Mouse (Mus musculus) erythroblast, embryonic 14.5 days (primary cell): ENCODE measurements at regions not wholly inside any gene's neighbourhood (a gene's known extent, or its start where the extent isn't known, plus 50 kb on each side); places are given as distances from the start of the nearest gene placed in this dataset.

Source experiments
- H3K27me3 ChIP-seq: 2 replicates; pipeline ENCODE4 v1.6.1; 2012; ENCODE audit warnings: inconsistent platforms; ENCODE audit not compliant: control insufficient read depth
- H3K36me3 ChIP-seq: 2 replicates; pipeline ENCODE4 v1.6.1; 2012; ENCODE audit warnings: mild to moderate bottlenecking, inconsistent platforms; ENCODE audit not compliant: control insufficient read depth
- H3K4me1 ChIP-seq: 2 replicates; pipeline ENCODE4 v1.6.1; 2012; ENCODE audit warnings: inconsistent platforms; ENCODE audit not compliant: control insufficient read depth
- H3K4me3 ChIP-seq: replicated peaks from 2 replicates; pipeline ENCODE3; 2012; ENCODE audit warnings: moderate library complexity, mild to moderate bottlenecking, inconsistent platforms
- H3K9me3 ChIP-seq: 2 replicates; pipeline ENCODE4 v1.6.1; 2012; ENCODE audit warnings: low read length, inconsistent platforms, mixed read lengths; ENCODE audit not compliant: control insufficient read depth
- GATA1 ChIP-seq: IDR thresholded peaks from 2 replicates; pipeline ENCODE4 v1.6.1; 2012; ENCODE audit warnings: low read length, inconsistent platforms, mixed read lengths
- TAL1 ChIP-seq: IDR thresholded peaks from 3 replicates; pipeline ENCODE4 v1.6.1; 2012; ENCODE audit warnings: low read length, inconsistent platforms, mixed read lengths

DNA sequence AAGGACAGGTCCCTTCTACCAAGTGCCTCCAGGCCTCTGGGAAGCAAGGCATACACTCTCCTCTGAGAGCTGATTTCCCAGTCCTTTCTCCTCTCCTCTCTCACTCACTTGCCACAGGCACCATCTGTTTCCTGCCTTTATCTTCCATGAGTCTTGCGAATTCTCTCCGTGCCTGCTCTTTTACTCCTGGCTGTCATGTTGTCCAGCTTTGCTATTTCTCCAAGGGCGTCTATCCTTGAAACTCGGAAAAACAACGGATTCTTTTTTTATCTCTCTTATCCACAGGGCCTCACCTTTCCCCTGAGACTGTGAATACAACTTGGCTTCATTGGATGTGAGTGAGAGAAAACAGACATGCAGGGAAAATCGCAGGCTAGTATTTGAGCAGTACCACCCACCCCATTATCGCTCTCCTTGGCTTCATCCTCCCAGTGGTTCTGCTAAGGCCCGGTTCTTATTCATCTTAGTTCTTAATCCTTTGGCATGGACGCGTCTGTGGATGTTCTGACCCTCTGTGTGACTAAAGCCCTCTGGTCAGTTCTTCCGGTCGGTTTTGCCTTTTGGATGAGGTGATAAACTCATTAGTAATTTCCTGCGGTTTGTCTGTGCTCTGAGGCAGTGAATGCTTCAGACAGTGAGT is 159.4 kb downstream of the Rap2a start:
- no peaks in the 10 kb centered on the region for H3K27me3 ChIP-seq
- H3K36me3 ChIP-seq: no peaks in the 10 kb centered on the region
- no peaks in the 10 kb centered on the region for H3K4me1 ChIP-seq
- TF ChIP-seq GATA1: no peak
- TF ChIP-seq TAL1: no peak
- H3K4me3 ChIP-seq: no peak overlapping the region
- H3K9me3 ChIP-seq: 0 out of 2 replicates have a peak, but pooled peaks cover 1% of the 10 kb centered on the region

DNA sequence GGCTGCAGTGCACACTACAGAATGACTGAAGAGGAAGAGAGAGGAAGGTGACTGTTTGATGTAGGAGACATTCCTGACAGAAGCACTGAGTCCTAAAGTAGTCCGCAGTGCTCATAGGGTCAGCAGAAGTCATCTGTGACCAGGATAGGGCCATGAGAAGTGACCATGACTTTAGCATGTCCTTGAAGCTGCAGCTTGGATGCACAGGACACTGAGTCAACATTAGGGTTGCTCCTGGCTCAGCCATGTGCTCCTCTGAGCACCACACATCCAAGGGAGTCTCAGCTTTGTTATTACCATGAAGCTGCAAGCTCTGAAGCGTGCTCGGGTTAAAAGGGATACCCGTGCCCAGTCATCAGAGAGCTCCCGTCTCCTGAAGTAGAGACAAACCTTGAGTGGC is 164.3 kb downstream of the Rap2a start:
- H3K9me3 ChIP-seq: 0 out of 2 replicates have a peak, but pooled peaks cover 2% of the 10 kb centered on the region
- H3K4me3 ChIP-seq: no peak overlapping the region
- H3K4me1 ChIP-seq: no peaks in the 10 kb centered on the region
- TF ChIP-seq TAL1: no peak
- no peak for TF ChIP-seq GATA1
- H3K27me3 ChIP-seq: no peaks in the 10 kb centered on the region
- no peaks in the 10 kb centered on the region for H3K36me3 ChIP-seq

DNA sequence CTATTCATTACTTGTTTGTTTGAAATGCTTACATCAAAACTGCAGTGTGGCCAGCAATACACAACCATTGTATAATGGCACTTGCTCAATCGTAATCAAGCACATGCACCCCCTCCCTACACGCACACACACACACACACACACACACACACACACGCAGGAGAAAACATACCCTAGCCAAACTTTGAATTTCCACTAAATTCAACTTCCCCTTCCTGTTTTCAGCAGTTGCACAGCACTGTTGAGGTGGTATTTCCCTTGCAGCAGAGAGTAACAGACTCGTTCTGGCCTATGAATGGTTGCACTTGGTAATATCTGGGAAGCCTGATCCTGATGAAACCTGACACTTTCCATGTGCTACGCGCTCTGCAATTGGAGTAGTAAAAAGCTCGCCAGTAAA is 173.8 kb downstream of the Rap2a start:
- Histone ChIP-seq H3K4me1 (no peaks in the 10 kb centered on the region), H3K27me3 (no peaks in the 10 kb centered on the region), H3K36me3 (no peaks in the 10 kb centered on the region), H3K9me3 (peaks cover 2% of the 10 kb centered on the region; the same call in 1 of the 2 replicates), H3K4me3 (no peak overlapping the region)
- no peak for TF ChIP-seq TAL1
- TF ChIP-seq GATA1: no peak

DNA sequence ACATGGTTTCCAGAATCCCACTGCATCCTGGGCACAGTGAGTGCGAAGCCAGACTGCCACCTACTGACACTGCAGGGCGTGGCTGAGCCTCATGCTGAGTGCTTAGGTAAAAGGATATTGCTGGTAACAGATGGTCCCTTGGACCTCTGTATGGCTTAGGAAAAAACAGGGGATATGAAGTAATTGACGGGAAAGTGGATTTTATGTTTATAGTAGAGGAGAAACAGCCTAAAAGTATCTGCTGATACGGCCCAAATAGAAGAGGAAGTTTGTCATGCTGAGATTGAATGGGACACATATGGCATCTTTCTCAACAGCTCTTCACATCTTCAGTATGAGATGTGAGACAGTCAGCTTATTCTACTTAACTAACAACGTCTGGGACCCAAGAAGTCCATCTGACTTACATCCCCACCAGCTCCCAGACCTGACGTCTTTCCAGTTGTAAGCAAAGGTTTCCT is 182.1 kb downstream of the Rap2a start:
- Histone ChIP-seq H3K27me3 (no peaks in the 10 kb centered on the region), H3K4me3 (no peak overlapping the region), H3K9me3 (no peaks in the 10 kb centered on the region), H3K4me1 (no peaks in the 10 kb centered on the region), H3K36me3 (no peaks in the 10 kb centered on the region)
- TF ChIP-seq GATA1 (no peak), TAL1 (no peak)

DNA sequence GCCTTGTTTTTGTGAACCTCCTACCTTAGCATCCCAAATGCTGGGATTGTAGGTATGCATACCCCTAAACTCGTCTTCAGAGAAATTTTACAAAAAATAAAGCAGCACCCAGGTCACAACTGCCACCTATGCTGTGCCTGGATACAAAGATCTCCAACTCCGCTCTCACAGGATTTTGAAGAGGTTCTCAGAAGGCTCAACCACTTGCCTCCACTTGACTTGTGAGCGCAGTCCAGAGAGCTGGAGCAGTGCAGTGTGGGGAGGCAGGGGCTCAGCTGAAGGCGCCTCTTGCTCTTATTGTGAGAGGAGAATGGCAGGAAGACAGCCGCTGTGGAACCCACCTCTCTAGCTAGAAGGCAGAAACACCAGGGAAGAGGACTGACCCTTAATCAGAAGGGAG is 182.9 kb downstream of the Rap2a start:
- Histone ChIP-seq H3K9me3 (no peaks in the 10 kb centered on the region), H3K4me3 (no peak overlapping the region), H3K27me3 (no peaks in the 10 kb centered on the region), H3K4me1 (no peaks in the 10 kb centered on the region), H3K36me3 (no peaks in the 10 kb centered on the region)
- TF ChIP-seq GATA1: no peak
- TF ChIP-seq TAL1: no peak

DNA sequence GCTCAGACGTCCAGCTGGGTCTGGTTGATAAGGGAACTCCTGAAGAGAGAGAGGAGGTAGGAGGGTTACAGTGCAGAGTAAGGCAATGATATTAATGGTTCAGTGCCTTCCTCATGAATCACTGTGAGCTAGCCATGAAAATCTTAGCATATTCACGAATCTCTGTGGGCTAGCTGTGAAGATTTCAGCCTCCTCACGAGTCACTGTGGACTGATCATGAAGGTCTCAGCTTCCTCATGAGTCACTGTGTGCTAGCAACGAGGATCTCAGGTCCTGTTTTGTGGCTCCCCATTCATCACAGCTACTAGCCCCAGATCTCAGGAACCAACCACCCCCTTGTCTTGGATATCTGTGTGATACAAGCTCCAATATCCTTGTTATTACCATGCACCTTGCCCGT is 191.4 kb downstream of the Rap2a start:
- TF ChIP-seq TAL1 (no peak), GATA1 (no peak)
- Histone ChIP-seq H3K9me3 (no peaks in the 10 kb centered on the region), H3K27me3 (no peaks in the 10 kb centered on the region), H3K4me3 (no peak overlapping the region), H3K4me1 (no peaks in the 10 kb centered on the region), H3K36me3 (no peaks in the 10 kb centered on the region)

DNA sequence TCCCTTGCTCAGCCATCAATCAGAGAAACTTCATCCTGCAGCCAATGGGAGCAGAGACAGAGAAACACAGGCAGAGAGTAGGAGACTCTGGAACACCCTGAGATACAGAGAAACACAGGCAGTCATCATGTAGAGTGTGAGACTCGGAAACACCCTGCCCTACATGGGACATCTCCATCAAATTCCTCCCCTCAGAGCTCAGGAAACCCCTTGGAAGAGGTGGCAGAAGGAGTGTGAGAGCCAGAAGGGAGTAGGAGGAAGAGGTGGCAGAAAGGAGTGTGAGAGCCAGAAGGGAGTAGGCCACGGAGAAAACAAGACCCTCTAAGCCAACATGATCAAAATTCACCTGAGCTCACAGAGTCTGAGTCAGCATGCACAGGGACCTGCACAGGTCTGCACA is 197.5 kb downstream of the Rap2a start:
- Histone ChIP-seq H3K36me3 (no peaks in the 10 kb centered on the region), H3K4me3 (no peak overlapping the region), H3K27me3 (no peaks in the 10 kb centered on the region), H3K4me1 (no peaks in the 10 kb centered on the region), H3K9me3 (no peaks in the 10 kb centered on the region)
- TF ChIP-seq TAL1 (no peak), GATA1 (no peak)

DNA sequence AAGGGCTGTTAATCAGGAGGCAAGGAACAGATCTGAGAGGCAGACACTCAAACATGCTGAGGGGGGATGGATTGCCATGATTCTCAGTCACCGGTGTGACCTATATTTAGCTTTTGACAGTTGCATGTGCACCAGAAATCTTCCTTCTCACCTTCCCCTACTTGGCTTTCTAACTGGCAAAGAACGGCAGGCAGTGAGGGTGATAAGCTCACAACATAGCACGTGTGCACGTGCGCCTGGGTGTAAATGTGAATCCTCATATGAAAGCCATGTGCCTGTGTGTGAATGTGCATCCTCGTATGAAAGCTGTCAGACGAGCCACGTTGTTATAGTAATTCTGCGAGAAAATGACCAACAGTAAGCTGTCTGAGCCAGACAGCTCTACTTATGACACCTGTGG is 200.3 kb downstream of the Rap2a start:
- H3K4me1 ChIP-seq: no peaks in the 10 kb centered on the region
- no peaks in the 10 kb centered on the region for H3K36me3 ChIP-seq
- no peaks in the 10 kb centered on the region for H3K27me3 ChIP-seq
- TF ChIP-seq GATA1: no peak
- TF ChIP-seq TAL1: no peak
- no peaks in the 10 kb centered on the region for H3K9me3 ChIP-seq
- no peak overlapping the region for H3K4me3 ChIP-seq

DNA sequence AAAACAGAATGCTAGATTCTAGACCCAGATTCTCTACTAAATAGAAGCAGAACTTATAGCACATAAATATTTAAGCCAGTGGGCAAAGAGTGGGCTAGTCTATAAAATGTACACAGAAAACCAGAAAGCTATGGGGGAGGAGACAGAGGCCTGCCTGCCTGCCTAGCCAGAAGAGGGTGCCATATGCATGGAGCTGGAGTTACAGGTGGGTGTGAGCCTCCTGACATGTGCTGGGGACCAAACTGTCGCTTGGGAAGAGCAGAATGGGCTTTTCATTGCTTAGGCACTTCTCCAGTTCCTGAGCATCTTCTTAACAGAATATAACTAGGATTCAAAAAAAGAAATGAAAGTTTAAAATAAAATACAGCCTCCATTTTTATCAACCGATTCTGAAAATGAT is 200.8 kb downstream of the Rap2a start:
- no peak for TF ChIP-seq GATA1
- no peak for TF ChIP-seq TAL1
- Histone ChIP-seq H3K9me3 (no peaks in the 10 kb centered on the region), H3K36me3 (no peaks in the 10 kb centered on the region), H3K4me1 (no peaks in the 10 kb centered on the region), H3K4me3 (no peak overlapping the region), H3K27me3 (no peaks in the 10 kb centered on the region)

DNA sequence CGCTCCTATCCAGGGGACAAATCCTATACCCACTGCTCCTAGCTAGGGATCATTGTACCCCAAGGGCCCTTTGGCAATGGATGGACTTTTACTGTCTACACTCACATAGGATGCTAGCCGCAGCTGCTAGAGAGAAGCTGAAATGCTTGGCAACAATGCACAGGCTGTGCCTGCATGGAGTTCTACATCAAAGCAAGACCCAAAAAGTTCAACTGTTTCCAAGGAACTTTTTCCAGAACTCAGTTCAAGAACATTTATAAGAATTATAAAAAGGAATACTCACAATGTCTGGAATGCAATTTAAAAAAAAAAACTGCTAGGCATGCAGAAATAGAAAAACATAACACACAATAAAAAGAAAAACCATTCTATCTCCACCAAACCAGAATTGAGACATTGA is 202.0 kb downstream of the Rap2a start:
- no peaks in the 10 kb centered on the region for H3K9me3 ChIP-seq
- H3K4me3 ChIP-seq: no peak overlapping the region
- TF ChIP-seq TAL1 (no peak), GATA1 (no peak)

More for the DNA sequence above, 202.0 kb downstream of the Rap2a start:
- Histone ChIP-seq H3K36me3 (no peaks in the 10 kb centered on the region), H3K4me1 (no peaks in the 10 kb centered on the region), H3K27me3 (no peaks in the 10 kb centered on the region)
